Mouse (Mus musculus): ENCODE data around the gene Sucla2.

DNA sequence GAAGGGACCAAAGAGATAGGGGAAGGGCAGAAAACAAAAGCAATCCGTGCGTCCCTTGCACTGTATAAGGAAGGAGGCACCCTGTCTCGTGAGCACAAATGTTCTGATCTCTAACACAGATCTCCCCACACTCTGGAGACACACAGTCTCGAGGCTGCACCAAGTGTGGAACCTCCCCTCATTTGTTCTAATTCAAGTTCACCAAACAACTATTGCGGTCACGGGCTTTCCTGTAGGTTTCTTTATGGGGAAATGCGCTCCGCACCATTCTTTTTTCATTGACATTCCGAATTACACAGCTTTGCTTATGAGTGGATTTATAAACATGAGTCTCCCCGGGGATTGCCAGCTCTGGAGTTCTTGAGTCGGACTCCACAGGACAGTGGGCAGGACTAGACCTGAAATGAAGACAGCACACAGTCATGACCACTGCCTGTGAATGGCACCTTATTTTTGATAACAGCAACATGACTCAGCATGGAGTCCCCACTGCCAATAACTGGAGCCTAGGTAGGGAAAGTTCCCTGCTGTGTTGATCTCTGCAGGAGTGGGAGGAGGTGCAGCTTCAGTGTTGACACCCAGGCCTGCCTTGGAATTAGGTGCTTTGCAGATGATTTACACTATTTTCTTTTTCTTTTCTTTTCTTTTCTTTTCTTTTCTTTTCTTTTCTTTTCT is 17.3 kb upstream of the Sucla2 start:
- no peak for TF ChIP-seq CTCF (IDR thresholded peaks at IDR 0.05; ENCODE audit: low read depth, low read length)
- no peak for TF ChIP-seq GATA1 (IDR thresholded peaks at IDR 0.05; ENCODE audit: borderline replicate concordance, low read length)
- TF ChIP-seq POLR2AphosphoS5 (IDR thresholded peaks at IDR 0.05; ENCODE audit: insufficient replicate concordance, low read depth, low read length) = no peak
- TF ChIP-seq TAL1 (conservative IDR thresholded peaks at IDR 0.05; ENCODE audit: low read depth, low read length) = no peak
- no peak for TF ChIP-seq GATA2 (IDR thresholded peaks at IDR 0.05; ENCODE audit: borderline replicate concordance, low read depth, low read length)
